Mouse (Mus musculus): ENCODE data around the gene Carns1. TPM values are rescaled to one million over a fixed set of nuclear protein-coding genes. Genes with fewer than 3 reads are reported as not detected.

The Carns1 gene
- total and polyA plus RNA-seq, 3 experiments, result 0.63 to 0.81 TPM; not detected in 1

GRCm38 (mm10) chr19:4124432-4124831, 50.8 kb downstream of the Carns1 start:
- Histone ChIP-seq H3K4me3 (ENCODE audit: control insufficient read depth in 1 of 2, insufficient read depth in 1 of 2, low read depth in 2 of 2, low read length in 2 of 2) (no peak overlapping the region), H3K4me1 (ENCODE audit: control insufficient read depth in 1 of 2, insufficient read depth in 2 of 2, low read length in 2 of 2) (peaks cover 25 to 27% of the 10 kb centered on the region in 2 experiments), H3K27me3 (ENCODE audit: control insufficient read depth in 1 of 2, insufficient read depth in 2 of 2, low read length in 2 of 2) (no peaks in the 10 kb centered on the region), H3K9ac (ENCODE audit: control insufficient read depth, low read depth, low read length, poor library complexity, severe bottlenecking) (peak overlapping the region; percentile 64; the same call in 1 of the 2 replicates), H3K27ac (ENCODE audit: control insufficient read depth, low read depth, low read length) (peak overlapping the region; percentile 95), H3K79me2 (ENCODE audit: control insufficient read depth, insufficient read depth, low read length, poor library complexity) (peaks cover 7% of the 10 kb centered on the region), H3K9me3 (replicated peaks; ENCODE audit: insufficient read depth, low read length) (no peaks in the 10 kb centered on the region), H3K36me3 (ENCODE audit: control insufficient read depth in 1 of 2, insufficient read depth in 2 of 2, low read length in 2 of 2) (peaks cover 0 to 41% of the 10 kb centered on the region in 2 experiments; a peak in 2 of 4 replicates)
- TF ChIP-seq ZNF384 (IDR thresholded peaks at IDR 0.05; ENCODE audit: low read depth, low read length) (no peak), MXI1 (IDR thresholded peaks at IDR 0.05; ENCODE audit: low read depth, low read length) (0 out of 2 replicates have a peak, but pooled peaks have one; percentile 19), ZC3H11A (IDR thresholded peaks at IDR 0.05; ENCODE audit: low read depth, low read length) (no peak), NELFE (IDR thresholded peaks at IDR 0.05; ENCODE audit: low read depth, low read length) (no peak), CHD1 (IDR thresholded peaks at IDR 0.05; ENCODE audit: low read depth, low read length) (peak; percentile 17; the same call in 1 of the 2 replicates), SIN3A (IDR thresholded peaks at IDR 0.05; ENCODE audit: low read length) (0 out of 2 replicates have a peak, but pooled peaks have one; percentile 2), BHLHE40 (IDR thresholded peaks at IDR 0.05; ENCODE audit: borderline replicate concordance, low read depth, low read length) (no peak)
- DNase-seq (ENCODE audit: low read depth, low spot score), result peak; percentile 30

DNA sequence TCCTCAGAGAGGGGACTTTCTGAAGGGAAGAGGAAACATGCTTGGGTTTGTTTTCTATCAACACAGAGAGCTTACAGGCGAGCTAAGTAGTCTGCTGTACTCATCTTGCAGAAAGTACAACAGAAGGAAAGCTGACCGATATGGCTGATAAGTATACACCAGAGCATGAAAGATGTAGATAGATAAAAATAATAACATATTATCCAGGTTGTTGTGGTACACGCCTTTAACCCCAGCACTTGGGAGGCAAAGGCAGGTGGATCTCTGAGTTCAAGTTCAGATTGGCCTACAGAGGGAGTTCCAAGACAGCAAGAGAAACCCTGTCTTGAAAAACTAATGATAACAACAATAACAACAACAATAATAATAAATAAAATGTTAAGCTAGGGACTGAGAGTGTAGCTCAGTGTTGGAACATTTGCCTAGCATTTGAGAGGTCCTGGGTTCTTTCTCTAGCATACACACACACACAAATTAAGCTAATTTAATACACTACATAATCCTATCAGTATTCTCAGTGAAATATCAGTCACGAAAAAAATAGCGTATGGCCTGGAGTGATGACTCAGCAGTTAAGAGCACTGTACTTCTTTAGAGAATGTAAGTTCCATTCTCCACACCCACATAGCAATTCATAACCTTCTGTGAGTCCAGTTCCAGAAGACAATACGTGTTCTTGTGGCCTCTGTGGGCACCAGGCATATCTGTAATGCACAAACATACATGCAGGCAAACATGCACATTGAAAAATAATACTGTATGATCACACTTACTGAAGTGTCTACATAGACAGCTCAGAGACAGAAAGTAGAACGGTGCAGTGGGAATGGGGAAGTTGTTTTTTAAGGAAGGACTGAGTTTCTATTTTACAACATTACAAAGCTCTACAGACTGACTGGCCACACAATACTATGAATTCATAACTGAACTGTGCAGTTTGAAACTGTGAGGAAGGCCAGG, 52.6 kb downstream of the Carns1 start:
- peak; percentile 88 for DNase-seq (ENCODE audit: low read depth, low spot score)
- TF ChIP-seq MAFK (IDR thresholded peaks at IDR 0.05; ENCODE audit: borderline replicate concordance, low read depth, low read length), result peak; percentile 99
- no peak for TF ChIP-seq POLR2AphosphoS2 (IDR thresholded peaks at IDR 0.05; ENCODE audit: low read length)
- TF ChIP-seq SMC3 (IDR thresholded peaks at IDR 0.05; ENCODE audit: low read depth, low read length), result no peak
- TF ChIP-seq MYB (IDR thresholded peaks at IDR 0.05; ENCODE audit: low read depth, low read length), result no peak
- no peak for TF ChIP-seq MEF2A (IDR thresholded peaks at IDR 0.05; ENCODE audit: extremely low read depth, insufficient replicate concordance, low read depth, low read length, poor library complexity, severe bottlenecking)
- TF ChIP-seq SIN3A (IDR thresholded peaks at IDR 0.05; ENCODE audit: low read length), result peak; percentile 28; the same call in 1 of the 2 replicates
- peak; percentile 58 for TF ChIP-seq MXI1 (IDR thresholded peaks at IDR 0.05; ENCODE audit: low read depth, low read length)
- TF ChIP-seq TAL1 (IDR thresholded peaks at IDR 0.05; ENCODE audit: low read length), result no peak
- no peak for TF ChIP-seq NRF1 (IDR thresholded peaks at IDR 0.05; ENCODE audit: insufficient read depth, low read depth, low read length, poor library complexity, severe bottlenecking)
- TF ChIP-seq MAX (IDR thresholded peaks at IDR 0.05; ENCODE audit: low read length), result no peak
- TF ChIP-seq JUND (IDR thresholded peaks at IDR 0.05; ENCODE audit: low read depth, low read length), result 0 out of 2 replicates have a peak, but pooled peaks have one; percentile 43
- TF ChIP-seq KAT2A (conservative IDR thresholded peaks at IDR 0.05; ENCODE audit: low read depth, low read length), result no peak
- TF ChIP-seq E2F4 (IDR thresholded peaks at IDR 0.05; ENCODE audit: borderline replicate concordance, low read depth, low read length), result no peak
- TF ChIP-seq GABPA (IDR thresholded peaks at IDR 0.05; ENCODE audit: low read depth, low read length), result peak; percentile 85
- peak; percentile 19; the same call in 1 of the 2 replicates for TF ChIP-seq GATA1 (IDR thresholded peaks at IDR 0.05; ENCODE audit: low read depth, low read length)
- no peak for TF ChIP-seq ZKSCAN1 (IDR thresholded peaks at IDR 0.05; ENCODE audit: low read depth, low read length)
- TF ChIP-seq USF2 (IDR thresholded peaks at IDR 0.05; ENCODE audit: borderline replicate concordance in 1 of 2, insufficient read depth in 1 of 2, low read depth in 1 of 2, low read length in 2 of 2), result no peak
- TF ChIP-seq NELFE (IDR thresholded peaks at IDR 0.05; ENCODE audit: low read depth, low read length), result peak; percentile 23; the same call in 1 of the 2 replicates
- TF ChIP-seq CHD2 (IDR thresholded peaks at IDR 0.05; ENCODE audit: low read length), result no peak; the same call in 1 of the 2 replicates
- no peak for TF ChIP-seq POLR2AphosphoS5 (IDR thresholded peaks at IDR 0.05; ENCODE audit: borderline replicate concordance, low read depth, low read length)
- TF ChIP-seq ETS1 (IDR thresholded peaks at IDR 0.05; ENCODE audit: low read depth, low read length), result peak; percentile 68
- TF ChIP-seq ZMIZ1 (IDR thresholded peaks at IDR 0.05; ENCODE audit: low read depth, low read length), result no peak
- peak; percentile 42 for TF ChIP-seq RAD21 (IDR thresholded peaks at IDR 0.05; ENCODE audit: low read depth, low read length)
- TF ChIP-seq MYC (IDR thresholded peaks at IDR 0.05; ENCODE audit: low read depth, low read length), result peak; percentile 68; the same call in 1 of the 2 replicates

More for the DNA sequence above, 52.6 kb downstream of the Carns1 start:
- no peaks in the 10 kb centered on the region for H3K27me3 ChIP-seq (ENCODE audit: control insufficient read depth in 1 of 2, insufficient read depth in 2 of 2, low read length in 2 of 2)
- peaks cover 7% of the 10 kb centered on the region for H3K79me2 ChIP-seq (ENCODE audit: control insufficient read depth, insufficient read depth, low read length, poor library complexity)
- peak overlapping the region; percentile 95 for H3K27ac ChIP-seq (ENCODE audit: control insufficient read depth, low read depth, low read length)
- peaks cover 25 to 27% of the 10 kb centered on the region in 2 experiments for H3K4me1 ChIP-seq (ENCODE audit: control insufficient read depth in 1 of 2, insufficient read depth in 2 of 2, low read length in 2 of 2)
- H3K9ac ChIP-seq (ENCODE audit: control insufficient read depth, low read depth, low read length, poor library complexity, severe bottlenecking), result peak overlapping the region; percentile 64
- H3K4me3 ChIP-seq (ENCODE audit: control insufficient read depth in 1 of 2, insufficient read depth in 1 of 2, low read depth in 2 of 2, low read length in 2 of 2), result peak overlapping the region; percentile 35 to 53
- no peaks in the 10 kb centered on the region for H3K9me3 ChIP-seq (replicated peaks; ENCODE audit: insufficient read depth, low read length)
- peaks cover 0 to 41% of the 10 kb centered on the region in 2 experiments; a peak in 2 of 4 replicates for H3K36me3 ChIP-seq (ENCODE audit: control insufficient read depth in 1 of 2, insufficient read depth in 2 of 2, low read length in 2 of 2)

All from MEL (cell line).